Mouse (Mus musculus) kidney, postnatal 10 days (tissue): ENCODE measurements at regions not wholly inside any gene's neighbourhood (a gene's known extent, or its start where the extent isn't known, plus 50 kb on each side); places are given as distances from the start of the nearest gene placed in this dataset.

ENCODE experiments used
- DNase-seq: peaks from one replicate; pipeline ENCODE4 v3.0.0; 2021; ENCODE audit warnings: mixed read lengths

DNA sequence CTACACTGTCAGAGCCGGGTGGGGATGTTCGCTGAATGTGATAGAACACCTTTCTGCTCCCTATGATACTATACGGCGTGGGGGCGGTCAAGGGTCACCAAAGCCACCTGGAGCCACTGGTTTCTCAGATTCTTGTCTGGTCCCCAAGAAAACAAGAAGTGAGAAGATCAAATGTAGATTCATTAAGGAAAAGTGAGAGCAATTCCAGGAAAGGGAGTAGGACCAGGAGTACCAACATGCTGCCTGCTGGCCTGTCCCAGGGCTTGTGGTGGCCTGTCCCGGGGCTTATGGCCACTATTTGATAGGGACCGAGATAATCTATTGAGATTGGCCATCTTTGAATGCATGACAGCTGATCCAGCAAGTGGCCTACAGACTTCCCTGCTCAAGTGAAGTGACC lies 58.8 kb upstream of the Fut8 start:
- DNase-seq: no peak

DNA sequence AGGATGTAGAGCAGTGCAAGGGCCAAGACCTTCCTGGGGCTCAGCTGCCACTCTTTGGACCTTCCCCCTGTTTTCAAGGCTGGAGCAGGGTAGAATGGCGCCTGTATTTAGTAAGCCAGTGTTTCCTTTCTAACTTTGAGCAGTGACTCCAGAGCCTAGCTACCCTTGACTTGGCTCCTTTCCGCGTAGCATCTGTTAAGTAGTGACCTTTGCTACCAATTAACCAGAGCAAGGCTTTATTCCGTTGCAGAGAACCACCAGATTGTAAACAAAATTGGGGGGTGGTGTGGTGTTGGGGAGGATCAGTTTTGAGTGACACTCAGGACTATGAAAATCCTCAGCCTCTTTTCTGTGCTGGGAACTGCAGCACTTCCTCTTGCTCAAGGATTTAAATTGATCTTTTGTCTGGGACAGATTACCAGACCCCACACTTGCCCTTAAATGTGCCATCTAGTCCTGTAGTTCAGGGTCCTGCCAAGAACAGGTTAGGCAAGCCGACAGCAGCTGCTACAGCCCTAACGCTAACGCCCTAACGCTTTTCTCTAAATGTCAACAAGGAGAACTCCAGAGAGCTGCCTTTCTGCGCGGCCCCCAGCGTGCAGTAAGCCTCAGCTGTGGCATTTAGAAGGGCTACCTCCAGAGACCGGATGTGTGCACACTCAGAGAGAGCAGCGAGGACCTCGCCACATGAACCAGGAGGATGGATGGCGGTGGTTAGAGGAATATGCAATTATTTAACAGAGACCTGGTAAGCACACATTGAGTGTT lies 59.9 kb upstream of the Fut8 start:
- DNase-seq: peak; percentile 64

DNA sequence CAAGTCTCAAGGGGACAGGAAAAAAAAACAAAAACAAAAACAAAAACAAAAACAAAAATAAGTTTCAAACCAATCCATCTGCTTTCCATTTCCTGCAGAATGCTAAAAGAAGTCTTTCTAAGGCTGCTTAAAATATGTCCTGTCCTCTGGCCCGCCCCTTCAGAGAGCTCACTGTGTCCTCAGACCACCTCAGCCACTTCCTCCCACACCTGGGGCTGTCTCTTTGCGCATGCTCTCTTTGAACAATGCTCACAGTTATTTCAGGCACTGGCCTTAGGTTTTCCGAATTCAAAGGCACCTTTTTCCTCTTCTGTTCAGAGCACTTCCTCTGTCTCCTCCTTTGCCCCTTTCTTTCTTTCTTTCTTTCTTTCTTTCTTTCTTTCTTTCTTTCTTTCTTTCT lies 60.6 kb upstream of the Fut8 start:
- peak; percentile 26 for DNase-seq

DNA sequence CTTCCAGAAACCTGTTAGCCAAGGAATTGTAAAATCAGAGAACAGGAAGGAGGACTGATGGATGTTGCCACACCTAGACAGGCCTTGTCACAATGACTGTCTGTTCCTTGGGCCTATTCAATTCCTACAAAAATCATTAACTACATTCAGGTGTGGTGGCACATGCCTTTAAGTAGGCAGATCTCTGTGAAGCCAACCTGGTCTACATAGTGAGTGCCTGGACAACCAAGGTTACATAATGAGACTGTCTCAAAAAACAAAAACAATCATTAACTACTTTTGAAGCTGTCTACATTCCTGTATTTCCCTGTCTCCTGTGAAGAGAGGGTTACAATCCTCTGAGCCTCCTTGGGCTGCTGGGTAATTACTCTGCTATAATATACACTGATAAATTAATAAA lies 63.9 kb upstream of the Fut8 start:
- DNase-seq: no peak

DNA sequence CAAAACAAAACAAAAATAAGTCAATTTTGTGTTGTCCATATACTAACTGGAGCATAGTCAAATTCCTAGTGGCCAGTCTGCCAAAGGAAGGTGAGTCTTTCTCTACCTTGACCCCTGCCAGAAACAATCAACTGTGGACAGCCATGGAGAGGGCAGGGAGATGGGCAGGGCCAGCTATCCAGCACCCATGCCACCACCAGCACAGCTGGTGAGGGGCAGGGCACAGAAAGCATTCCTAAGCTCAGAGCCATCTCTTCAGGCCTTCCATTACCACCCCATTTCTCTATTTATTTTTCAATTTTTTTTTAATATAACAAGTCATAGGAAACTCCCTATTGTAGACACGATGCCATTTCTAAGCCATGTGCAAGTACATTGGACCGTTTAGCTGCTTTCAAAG lies 65.4 kb upstream of the Fut8 start:
- no peak for DNase-seq

DNA sequence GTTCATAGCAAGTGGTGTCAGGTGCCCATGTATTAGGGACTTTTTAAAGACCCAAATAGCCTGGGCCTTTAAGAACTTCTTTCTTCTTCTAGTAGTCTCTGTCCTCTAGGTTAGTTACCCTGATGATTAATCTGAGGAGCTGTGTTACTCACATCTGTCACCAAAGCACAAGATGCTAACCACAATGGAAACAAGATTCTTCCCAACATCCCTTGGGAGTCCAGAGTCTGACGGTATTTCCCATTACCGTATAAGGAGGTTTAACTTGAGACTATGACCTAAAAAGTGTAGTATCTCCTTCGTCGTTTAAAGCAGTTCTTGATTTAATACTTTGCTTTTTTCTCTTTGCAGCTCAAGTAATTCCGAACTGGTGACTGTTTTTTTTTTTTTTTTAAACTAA lies 67.7 kb upstream of the Fut8 start:
- no peak for DNase-seq

DNA sequence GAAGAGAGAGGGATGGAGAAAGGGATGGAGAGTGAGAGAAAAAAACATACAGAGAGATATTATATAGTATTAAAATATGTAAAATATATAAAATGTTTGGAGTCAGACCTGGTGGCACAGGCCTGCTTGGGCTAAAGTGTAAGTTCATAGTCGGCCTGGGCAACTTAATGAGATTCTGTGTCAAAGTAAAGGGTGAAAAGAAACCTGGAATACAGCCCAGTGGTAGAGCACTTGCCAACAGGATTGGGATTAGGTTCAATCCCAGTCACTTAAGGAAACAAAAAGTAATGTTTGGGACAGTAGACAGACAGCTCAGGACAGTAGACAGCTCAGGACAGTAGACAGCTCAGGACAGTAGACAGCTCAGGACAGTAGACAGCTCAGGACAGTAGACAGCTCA lies 69.6 kb upstream of the Fut8 start:
- DNase-seq: no peak

DNA sequence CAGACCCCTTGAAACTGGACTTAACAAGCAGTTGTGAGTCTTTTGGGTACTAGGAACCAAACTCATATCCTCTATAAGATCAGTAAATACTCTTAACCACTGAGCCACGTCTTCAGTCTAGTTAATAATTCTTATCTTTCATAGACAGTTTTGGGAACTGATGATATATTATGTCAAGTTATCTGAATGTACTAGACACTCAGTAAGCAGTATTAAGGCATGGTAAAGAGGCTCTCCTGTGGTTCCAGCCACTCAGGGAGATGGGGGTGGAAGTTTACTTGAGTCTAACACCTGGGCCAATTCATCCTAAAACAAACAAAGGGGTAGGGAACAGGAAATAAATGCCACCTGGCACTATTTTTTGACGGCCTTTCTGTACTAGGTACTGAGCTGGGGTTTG lies 81.2 kb upstream of the Fut8 start:
- DNase-seq: no peak

DNA sequence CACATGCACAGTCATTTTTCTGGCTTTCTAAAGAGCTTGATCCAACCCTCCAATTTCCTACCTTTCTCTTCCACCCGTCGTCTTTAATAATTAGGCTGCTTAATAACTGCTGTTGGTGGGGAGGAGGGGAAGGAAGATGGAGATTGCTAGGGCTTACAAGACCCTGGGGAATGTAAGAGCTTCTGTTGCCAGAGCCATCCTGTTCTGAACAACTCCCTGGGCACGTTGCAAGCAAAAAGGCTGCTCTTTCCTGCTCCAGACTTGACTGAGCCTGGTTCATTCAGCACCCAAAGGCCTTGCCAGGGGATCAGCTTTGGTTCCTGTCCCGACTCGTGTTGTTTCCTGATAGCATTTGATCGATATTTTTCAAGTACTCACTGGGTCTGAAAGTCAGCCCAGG lies 82.3 kb upstream of the Fut8 start:
- no peak for DNase-seq

DNA sequence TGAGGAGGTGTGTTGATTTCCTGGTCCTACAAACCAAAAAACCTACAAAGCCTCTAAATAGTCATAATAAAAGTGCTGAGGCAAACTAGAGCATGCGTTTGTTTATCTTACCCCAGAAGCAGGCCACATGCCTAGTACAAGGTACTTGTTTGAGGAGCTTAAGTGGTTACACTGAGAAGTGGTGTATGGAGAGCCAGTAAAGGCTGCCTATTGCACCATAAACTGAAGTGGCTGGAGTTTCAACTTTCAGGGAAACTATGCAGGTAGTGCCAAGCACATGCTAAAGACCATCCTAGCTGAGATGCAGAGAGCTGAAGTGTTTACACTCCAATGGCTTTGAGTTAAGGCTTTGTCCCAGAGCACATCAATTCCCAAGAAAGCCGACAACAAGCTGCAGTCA lies 86.5 kb upstream of the Fut8 start:
- DNase-seq: no peak

DNA sequence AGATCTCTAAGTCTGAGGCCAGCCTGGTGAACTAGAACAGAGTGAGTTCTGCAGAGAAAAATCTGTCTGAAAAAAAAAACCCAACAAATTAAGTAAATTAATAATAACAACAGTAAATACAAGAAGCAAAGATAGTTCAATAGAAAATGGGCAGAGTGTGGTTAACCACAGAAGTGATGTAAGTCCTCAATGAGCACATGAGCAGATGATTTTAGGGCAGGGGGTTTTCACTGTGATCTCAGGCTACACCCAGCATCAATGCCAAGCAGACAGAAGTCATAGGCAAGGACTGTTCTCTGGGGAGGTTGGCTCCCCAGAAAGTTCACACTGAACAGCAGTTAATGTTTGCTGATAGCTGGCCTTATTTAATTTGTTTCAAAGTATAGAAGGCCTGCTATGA lies 88.1 kb upstream of the Fut8 start:
- DNase-seq: no peak

DNA sequence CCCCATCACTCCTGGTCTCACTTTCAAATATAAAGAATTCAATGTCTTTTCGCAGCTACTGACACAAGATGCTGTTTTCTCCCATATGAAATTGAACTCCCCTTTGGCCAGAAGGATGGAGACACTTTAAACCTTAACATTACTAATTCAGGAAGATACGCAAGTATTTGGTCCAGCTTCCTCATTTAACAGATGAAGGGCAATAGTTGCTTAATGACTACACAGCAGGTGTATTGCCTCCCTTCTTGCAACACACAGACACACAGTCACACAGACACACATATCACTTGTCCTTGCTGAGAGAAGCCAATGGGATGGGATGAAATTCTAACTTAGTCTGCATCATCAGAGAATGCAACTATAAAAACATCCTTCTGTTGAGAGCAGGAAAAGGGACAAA lies 89.8 kb upstream of the Fut8 start:
- no peak for DNase-seq

DNA sequence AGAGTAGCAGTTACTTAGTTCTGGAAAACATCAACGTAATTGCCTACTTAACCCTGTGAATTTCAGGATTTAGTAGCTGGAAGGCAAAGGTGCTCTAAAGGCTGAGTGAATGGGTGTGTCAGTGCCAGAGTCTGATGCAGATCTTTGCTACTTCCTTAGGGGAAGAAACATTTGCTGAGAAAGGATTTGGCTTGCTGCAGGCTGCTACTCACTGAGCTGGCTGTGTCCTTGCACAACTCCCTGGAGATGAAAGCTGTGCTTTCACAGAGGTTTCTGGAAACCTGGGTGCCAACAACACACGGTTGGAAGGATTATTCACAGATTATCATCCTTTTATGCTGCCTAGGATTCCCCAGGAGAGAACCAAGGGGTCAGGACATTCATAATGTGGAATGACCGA lies 94.0 kb upstream of the Fut8 start:
- no peak for DNase-seq

DNA sequence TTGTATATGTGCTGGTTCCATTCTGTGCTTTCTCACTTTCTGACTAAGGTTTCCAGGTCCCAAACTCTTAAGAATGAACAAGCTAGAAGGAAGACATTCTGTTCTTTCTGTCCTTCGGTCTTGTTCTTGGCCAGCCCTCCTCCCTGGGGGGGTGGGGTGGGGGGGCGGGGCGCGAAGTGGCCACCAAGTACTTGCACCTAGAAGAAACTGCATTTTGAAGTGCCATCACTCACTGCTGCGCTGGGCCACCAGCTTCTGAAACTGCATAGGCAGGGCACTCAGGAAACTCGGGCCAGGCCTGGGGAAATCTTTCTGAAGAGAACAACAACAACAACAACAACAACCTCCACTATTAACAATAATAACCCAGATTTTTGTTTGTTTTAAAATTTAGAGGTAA lies 94.4 kb upstream of the Fut8 start:
- no peak for DNase-seq

DNA sequence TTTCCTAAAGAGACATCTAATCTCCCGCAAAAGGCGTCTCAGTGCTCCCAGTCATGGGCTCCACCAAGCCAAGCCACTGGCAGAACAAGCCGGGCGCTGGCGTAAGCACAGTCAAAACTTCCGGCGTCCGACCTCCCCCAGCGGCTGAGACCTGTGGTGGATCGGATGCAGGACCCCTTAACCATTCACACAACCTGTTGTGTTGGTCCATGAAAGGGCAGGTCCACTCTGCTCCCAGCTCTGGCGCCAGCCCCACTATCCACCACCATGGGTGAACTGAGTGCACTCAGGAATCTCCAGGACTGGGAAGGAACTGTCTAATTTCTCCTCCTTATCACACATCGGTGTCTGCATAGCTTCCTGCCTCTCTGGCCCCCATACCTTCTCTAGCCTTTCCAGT lies 94.8 kb upstream of the Fut8 start:
- DNase-seq: no peak

DNA sequence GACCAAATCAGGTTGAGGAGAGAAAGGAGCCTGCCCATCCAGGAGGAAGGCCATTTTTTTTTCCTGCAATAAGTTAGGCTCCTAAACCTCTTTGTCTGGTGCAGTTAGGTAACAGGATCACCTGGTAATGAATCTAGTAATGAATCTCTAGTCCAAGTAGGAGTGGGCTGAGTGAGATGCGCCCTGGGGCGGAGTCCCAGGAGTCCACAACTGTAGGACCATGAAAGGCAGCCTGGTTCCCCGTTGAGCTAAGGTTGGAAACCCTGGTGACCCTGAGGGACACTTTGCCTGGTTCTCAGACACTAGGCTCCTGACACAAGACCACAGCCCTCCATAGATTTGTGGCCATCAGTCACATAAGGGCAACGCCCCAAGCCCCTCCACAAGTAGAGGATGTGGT lies 95.7 kb upstream of the Fut8 start:
- DNase-seq: no peak

DNA sequence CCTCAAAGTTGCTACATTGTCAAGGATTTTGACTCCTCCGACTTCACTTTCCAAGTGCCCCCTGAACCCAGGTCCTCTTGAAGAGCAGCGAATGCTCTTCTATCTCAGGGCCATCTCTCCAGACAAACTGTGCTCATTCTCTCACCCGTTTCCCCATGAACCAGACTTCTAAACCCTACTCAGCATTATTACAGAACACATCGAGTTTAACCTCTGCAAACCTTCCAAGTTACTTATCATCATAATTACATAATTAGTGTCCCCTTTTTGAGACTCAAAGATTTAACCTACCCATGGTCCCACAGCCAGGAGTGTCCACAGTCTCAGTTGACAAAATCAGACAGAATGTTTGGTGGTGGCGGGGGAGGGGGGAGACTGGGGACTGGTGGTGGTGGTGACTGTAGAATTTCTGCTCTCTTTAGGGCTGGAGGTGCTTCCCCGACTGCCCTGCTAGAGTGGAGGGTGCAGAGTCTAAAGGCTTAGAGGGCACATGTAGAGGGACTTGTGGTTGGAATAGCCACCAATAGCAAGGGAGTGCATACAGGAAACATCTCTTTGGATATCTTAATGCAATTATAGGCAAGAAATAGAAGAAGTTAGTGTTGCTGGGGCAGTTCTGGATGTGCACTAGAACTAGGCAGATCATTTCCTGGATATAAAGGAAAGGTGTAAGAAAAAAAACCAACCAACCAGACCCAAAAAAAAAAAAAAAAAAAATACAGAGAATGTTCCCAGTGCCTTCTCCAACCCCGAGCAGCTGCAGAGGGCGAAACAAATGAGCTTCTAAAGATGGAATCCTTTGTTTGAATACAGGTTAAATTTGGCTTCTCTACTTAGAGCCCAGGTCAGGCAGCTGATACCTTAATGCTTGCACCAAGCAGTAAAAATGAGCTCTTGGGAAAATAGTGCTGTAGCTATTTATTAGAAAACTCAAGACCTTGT lies 96.4 kb upstream of the Fut8 start:
- DNase-seq: no peak

DNA sequence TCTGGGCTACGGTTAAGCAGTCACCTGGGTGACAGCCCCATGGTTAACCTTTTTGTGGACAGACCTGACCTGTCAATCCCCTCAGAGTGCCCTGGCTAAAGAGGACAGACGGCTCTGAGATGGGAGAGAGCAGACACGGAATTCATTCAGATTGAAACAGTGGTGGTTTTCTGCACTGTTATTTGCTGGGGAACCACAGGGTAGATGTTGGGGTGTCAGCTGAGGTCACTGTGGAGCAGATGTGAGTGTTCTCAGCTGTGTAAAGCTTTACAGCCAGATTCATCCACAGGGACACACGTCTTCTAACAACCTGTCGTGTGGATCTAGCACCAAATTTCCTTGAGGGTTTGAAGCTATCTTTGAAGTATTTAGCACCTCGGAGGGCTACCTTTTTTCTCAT lies 97.3 kb upstream of the Fut8 start:
- no peak for DNase-seq

DNA sequence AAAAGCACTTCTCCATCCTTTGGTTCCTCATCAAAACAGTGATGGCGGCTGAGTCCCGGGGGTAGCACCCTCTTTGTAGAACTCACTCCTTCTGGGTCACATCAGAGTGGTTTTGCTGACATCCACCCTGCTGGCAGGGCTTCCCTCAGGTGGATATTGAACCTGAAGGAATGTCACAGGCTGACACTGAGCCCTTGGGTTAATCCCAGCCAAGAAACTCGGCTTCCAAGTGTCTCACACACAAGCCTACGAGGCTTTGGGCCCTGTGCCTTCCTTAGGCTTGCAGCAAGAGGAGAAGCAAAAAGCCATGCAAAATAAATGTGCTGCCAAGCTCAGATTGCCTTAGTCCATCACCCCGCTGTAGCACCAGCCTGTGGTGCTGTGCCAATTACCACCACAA lies 97.8 kb upstream of the Fut8 start:
- DNase-seq: peak; percentile 8

DNA sequence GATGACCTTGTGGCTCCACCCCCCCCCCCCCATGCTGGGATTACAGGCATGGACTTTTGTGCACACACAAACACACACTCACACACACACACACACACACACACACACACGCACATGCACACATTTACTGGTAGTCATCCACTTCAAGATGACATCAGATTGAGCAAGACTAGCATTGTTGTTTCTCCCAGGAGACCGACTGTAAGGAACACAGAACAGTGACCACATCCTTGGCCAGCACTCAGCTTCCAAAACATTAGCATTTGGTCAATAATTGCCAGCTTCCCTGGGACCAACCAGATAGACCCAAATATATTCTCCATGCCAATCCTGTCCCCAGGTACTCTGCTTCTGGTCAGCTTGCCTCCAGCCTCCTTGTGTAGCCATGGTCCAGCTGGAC lies 98.2 kb upstream of the Fut8 start:
- peak; percentile 11 for DNase-seq

DNA sequence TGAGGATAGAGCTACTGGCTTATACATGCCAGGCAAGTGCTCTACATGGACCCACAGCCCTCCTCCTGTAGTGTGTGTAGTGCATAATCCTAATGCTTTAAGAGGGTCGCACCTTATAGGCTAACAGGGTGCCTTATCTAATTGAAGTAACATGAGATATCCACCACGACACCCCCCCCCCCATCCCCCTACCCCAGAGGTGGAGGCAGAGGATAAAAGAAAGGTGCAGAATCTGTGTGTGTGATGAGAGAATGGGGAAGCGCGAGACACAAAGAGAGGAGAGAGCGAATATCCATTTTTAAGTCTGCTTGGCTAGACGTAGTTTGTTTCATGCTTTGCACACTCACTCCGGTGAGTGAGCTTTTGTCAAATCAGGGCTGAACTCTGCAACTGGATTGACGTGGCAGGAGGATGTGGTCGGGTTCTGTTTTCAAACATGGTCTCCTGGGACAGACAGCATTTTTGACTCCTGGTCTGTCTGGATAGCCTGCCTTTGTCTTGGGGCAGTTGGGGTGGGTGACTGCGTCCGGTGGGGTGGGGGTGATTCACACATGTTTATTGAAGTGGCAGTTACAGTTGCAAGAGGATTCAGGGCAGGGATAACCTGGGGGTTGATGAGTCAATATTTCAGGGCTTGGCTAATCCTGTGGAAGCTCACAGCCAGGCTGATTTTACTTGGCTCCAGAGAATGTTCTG lies 99.3 kb upstream of the Fut8 start:
- DNase-seq: no peak

DNA sequence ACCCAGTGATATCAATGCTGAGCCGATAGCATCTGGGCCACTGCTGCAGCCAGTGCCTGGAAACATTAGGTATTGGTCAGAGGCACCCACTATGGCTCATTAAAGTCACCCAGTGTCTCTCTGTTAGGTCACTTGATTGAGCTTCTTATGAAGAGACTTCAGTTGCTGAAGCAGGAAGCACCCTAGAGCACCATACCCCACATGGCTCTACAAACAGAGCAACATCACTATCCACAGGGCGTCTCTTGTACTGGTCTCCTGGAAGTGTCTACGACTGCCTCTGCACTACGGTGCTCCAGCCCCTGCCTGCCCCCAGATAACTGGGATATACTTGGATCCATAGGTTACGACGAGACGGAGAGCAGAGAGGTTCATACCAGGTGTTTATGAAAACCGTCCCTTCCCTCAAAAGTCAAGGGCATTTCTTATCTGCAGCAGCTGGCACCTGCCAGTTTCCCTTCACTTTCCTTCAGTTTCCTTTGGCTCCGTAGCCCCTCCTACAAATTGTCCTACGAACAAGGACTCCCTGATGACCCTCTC lies 100.6 kb upstream of the Fut8 start:
- DNase-seq: no peak

DNA sequence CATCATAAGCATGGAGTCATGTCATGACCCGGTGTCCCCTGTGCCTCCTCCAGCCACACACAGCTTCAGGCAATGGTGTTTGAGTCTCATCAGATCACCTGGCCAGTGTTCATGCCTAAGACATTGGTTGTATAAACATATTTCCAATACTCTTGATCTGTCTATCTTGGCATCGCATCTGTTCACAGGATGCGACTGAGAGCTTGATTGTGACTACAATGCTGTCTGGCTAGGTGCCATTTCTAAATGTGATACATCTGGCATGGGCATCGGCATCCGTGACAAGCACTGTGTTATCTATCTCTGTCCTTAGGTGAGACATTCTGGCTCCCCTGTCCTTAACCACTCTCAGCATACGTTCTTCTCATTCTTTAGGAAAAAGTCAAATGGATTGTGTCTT lies 102.3 kb upstream of the Fut8 start:
- no peak for DNase-seq

DNA sequence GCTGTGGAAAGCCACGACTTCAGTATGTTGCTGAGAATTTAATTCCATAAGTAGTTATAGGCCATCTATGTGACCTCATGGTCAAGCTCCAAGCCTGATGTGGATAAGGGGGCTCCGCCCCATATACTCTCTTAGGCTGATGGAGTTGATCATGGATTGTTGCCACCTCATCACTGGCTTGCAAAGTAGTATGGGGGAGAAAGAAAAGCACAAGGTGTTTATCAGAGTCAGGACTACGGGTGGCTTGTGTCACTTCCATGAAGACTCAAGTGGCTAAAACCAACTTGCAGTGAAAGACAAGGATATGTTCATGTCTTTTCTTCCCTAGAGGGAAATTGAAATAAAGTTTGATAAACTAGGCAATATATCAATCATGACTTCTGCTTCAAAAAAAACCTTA lies 102.9 kb upstream of the Fut8 start:
- DNase-seq: no peak
